20 mouse cellular contexts compared by ENCODE assay signal in the genomic region with DNA sequence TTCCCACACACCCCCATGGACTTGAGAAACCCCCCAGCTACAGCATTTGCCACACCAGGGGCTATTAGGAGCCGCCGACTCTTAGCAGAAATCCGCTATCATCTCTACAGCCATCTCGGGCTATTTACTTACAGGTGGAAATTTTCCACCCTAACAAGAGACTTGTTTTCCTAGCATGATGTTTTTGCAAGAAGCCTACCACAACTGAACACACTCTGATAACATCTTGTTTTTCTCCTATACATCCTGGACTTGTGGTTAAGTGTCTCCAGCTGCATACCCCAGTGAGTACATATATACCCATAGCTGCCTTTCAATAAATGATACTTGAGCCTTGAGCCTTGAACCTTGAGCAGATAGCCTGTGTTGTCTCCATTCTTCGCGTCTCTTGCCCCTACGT. TPM values are rescaled to one million over a fixed set of nuclear protein-coding genes. Genes with fewer than 3 reads are reported as not detected.
DNase-seq lines count a peak whose midpoint lies in the region; TF ChIP-seq lines count a peak whose summit lies in the region.
"Had no signal": no experiment of that assay in that cellular context is flagged by ENCODE, and none has a peak within 500 bp of the region (broad histone marks: within the 10 kb centered on the region; RNA-seq: fewer than 3 reads in every experiment).

No protein-coding gene starts in this region.

- 60% methylated on average over 7 of the region's 7 CpGs for WGBS in thymus, adult 2 months

- no peak for TF ChIP-seq CTCF in thymus, adult 2 months (IDR thresholded peaks at IDR 0.05; ENCODE audit: borderline replicate concordance, control insufficient read depth, extremely low read depth, insufficient read depth, low read length, poor library complexity)

- peak overlapping the region; percentile 72 for H3K27ac ChIP-seq in thymus, adult 2 months (ENCODE audit: control insufficient read depth, insufficient read depth, low read length)

- no peak for TF ChIP-seq POLR2A in thymus, adult 2 months (IDR thresholded peaks at IDR 0.05; ENCODE audit: control insufficient read depth, extremely low read depth, insufficient read depth, low read length, poor library complexity)

- no peak for DNase-seq in thymus, adult 2 months
- DNase-seq in thymus, postnatal 14 days, result no peak
- peak; percentile 69 for DNase-seq in thymus, postnatal 0 days (ENCODE audit: low spot score)
- DNase-seq in thymus, postnatal 36 days, result no peak
- peak; percentile 57 for DNase-seq in CD4-positive helper T cell, adult 2 months (ENCODE audit: low read depth, low spot score)
- DNase-seq in kidney, postnatal 4 days, result no peak
- DNase-seq: adrenal gland, adult 2 months; adrenal gland, adult 8-10 months; adrenal gland, postnatal 10 days; adrenal gland, postnatal 14 days; adrenal gland, postnatal 25 days; adrenal gland, postnatal 36 days; B cell, adult 2 months; cerebellum, adult 11 months; cerebellum, adult 11-12 months; cerebellum, adult 18-20 months; cerebellum, adult 2 months had no signal

- H3K36me3 ChIP-seq in thymus, adult 2 months (ENCODE audit: control insufficient read depth, insufficient read depth, low read length), result no peaks in the 10 kb centered on the region
- H3K36me3 ChIP-seq: G1E had no signal

- H3K27me3 ChIP-seq in thymus, adult 2 months (ENCODE audit: control insufficient read depth, insufficient read depth, low read length), result no peaks in the 10 kb centered on the region
- H3K27me3 ChIP-seq: CH12.LX, Patski had no signal

- peaks cover 9% of the 10 kb centered on the region for H3K4me1 ChIP-seq in thymus, adult 2 months (replicated peaks; ENCODE audit: control insufficient read depth, insufficient read depth, low read length)

- H3K4me3 ChIP-seq in thymus, adult 2 months (ENCODE audit: control insufficient read depth, insufficient read depth, low read length), result no peak overlapping the region

RNA-seq across cellular contexts. Expression of a gene that starts 43.1 kb away (rescaled TPM):
- polyA plus RNA-seq in thymus, adult 2 months (2012; rRNA removed), result 0.63 and 1.0 TPM in 2 replicates
- 2.7 and 3.2 TPM in 2 replicates for polyA plus RNA-seq in thymus, postnatal 0 days (2015; fragmentation: Nextera tagmentation; extraction: Ambion mirVana)
- polyA plus RNA-seq: G1E had no signal

Comparison
In these comparisons a context has a peak if more than half of its experiments do, and no peak if none do; other contexts are left out.
1. DNase-seq: peak in thymus, postnatal 0 days (single experiment) and CD4-positive helper T cell, adult 2 months (single experiment); none in thymus, adult 2 months (single experiment), thymus, postnatal 14 days (single experiment), thymus, postnatal 36 days (0 of 2) and kidney, postnatal 4 days (0 of 2).